Mouse (Mus musculus): Measurements from ENCODE around the gene Adamtsl1.
A peak's percentile ranks its signal among the peaks of the same experiment; 100 is the strongest.

The Adamtsl1 gene

DNA sequence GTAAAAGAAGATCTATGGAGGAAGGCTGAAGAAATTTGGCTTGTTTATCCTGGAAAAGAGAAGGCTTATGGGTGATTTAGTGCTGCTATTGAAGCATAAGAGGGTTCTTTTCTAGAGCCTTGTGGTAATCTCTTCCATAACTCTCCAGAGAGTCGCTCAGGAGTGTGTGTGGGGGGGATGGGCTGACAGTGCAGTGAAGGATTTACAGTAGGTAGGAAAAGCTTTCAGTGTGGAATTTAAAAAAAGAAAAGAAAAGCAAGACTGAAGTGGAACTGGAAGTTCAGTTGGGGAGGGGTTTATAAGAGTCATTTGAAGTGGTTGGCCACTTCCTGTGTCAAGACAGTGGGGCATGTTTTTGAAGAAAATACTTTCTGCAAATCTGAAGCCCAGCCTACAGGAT lies 155.8 kb downstream of the Adamtsl1 start:
- DNase-seq (ENCODE audit: inconsistent ontology term), result no peak

DNA sequence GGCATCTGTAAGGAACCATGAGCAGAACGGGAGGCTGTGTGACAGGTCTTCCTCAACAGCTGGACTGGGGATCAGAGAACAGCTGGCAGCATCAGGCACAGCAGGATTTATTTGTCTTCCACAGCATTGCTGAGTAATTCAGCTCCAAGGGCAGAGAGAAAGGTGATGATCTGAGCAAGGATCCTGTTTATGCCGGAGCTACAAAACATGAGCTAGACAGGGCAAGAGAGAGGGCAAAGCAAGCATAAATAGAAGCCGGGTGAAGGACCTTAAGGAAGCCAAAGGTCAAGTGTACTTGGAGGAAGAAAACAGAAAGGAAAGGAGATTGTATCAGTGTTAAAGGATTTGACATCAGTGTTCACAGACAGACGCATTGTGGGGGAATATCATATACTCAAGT lies 158.3 kb downstream of the Adamtsl1 start:
- DNase-seq (ENCODE audit: inconsistent ontology term), result no peak

DNA sequence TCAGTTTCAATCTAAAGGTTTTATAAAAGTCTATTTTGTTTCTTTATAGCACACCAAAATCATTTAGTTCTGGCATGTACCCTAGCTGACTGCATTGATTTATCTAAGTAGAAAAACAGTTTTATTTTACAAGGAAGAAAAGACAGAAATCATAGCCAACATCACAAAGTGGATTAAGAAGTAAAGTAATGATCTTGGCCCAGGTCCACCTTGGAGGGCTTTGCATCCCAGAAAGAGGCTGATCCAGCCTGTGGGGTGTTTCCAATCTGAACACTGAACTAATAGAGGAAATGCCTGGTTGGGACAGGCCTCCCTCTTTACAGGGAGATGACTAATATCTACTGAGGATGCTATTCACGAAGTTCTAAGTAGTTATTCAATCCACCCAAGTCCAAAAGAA lies 163.6 kb downstream of the Adamtsl1 start:
- no peak for DNase-seq (ENCODE audit: inconsistent ontology term)

DNA sequence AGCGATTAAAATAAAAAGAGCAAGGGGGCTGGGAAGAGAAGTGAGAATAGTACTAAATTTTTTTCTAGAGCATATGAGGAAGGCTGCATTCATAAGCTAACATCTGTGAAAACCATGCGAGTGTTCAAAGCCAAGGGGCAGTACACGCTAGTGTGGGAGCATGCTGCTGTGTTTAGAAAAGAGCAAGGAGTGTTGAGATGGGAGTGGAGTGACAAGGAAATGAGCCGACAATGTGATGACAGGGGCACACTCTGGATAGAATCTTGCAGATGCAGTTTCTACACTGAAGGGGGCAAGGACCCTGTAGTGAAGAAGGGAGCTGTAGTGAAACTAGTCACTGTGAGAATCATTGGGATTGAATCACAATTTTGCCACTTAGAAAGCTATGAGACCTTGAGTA lies 172.2 kb downstream of the Adamtsl1 start:
- no peak for DNase-seq (ENCODE audit: inconsistent ontology term)

DNA sequence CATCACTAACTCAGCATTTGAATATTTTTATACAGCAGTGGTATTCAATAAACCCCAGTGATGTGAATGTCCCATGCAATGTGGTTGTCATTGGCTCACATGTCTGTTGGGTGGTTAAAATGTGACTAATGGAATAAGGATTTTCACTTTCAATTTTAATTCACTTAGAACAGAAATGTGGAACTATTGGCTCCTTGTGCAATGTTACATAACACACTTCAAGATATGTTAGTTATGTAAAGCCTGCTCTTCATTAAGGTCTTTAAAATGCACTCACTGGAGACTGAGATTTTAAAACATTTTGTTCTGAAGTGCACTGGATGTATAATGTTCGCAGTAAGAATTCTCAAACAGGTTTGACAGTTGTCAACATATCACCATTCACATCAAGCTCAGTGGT lies 181.3 kb downstream of the Adamtsl1 start:
- DNase-seq (ENCODE audit: inconsistent ontology term), result peak; percentile 70

DNA sequence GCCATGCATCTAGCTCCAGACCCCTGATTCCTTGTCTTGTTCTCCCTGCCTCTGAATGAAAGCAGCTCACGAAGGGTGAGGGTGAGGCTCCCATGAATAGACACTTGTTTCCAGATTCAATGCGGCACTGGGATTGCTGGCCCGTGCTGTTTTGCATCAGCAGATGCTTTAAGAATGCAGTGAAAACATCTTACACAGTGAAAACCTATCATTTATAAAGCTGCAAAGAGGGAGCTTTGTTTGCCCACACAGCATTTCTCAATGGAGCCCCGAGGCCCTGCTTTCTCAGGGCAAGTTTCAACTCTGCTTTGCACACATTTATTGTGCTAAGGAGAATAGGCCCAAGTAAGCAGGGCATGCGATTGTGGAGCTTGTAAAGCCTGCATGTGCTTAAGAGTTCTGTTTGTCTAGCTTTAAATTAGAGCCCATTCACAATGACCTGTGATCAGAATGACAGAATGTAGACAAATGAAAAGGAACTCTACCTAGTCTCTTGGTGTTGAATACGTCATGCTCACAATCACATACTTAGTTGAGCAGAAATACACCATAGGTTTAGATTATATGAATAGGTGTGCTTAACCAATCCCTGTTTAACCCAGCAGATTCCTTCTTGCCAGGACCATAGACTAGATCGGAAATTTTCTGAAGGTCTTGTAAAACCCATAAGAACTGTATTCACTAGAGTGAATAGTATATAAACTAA lies 193.5 kb downstream of the Adamtsl1 start:
- DNase-seq (ENCODE audit: inconsistent ontology term), result peak; percentile 52

DNA sequence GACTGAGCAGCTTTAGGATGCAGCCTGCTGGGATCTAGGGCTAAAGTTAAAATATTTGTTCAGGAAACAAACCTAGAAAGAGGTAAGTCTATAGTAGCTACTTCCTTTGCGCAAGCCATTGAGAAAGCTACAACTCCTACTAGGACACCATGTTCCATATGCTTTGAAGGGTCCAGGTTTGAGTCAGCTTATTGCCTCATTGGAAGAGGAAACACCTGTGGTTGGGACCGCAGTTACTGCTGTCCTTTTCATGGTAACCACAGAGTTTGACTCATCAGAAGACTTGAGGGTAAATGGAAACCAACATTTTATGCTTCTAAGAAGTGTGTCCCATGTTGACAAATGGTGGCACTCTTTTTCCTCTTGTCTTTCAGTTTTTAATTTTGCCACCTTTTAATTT lies 195.7 kb downstream of the Adamtsl1 start:
- DNase-seq (ENCODE audit: inconsistent ontology term), result no peak

DNA sequence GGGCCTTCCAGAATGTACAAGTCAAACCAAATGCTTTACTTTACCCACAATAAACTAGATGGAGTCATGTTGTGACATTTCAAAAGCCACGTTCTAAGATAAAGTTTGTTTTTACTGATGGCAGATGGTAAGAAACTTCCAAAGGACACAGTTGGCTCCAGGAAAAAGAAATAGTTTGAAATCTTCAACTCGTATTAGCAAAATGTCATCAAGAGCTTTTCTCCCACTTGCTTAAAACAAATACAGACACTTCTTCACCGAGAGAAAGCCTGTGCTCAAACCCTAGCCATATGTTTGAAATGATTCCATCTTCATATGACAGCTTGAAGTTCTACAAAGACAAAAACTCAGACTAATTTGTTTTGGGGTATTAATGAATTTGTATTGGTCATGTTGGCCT lies 211.0 kb downstream of the Adamtsl1 start:
- no peak for DNase-seq (ENCODE audit: inconsistent ontology term)

DNA sequence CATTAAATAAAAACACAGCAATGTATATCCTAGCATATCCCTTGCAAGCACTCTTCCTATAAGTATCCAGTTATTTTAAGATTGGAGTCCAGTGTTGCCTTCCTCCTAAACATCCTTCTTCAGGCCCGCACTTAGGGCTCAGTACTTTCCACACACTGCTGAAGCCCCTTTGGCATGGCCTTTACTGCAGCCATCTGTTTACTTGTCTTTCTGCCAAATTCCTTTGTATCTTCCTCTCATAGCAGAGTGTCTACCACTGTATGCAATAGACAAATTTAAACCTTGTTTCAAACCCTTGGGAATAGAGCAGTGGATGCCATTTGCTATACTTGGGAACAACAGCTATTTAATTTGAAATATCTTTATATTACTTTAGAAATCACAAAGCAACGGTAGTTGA lies 213.8 kb downstream of the Adamtsl1 start:
- no peak for DNase-seq (ENCODE audit: inconsistent ontology term)

DNA sequence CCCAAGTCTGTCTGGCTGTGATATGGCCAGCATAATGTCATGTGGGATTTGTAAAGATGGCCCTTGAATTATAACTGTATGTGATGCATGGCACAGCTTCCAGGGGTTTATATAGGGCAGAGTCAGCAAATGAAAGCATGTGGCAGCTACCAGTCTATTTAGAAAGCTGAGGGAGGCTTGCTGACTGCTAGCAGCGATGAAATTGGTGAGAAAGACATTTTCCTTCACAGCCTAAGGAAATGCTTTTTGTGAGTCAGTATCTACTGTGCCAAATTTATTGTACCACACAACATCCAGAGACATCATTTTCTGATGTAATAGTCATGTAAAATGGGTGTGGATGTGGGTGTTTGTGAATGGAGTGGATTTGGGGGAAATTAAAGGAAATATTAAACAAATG lies 214.4 kb downstream of the Adamtsl1 start:
- no peak for DNase-seq (ENCODE audit: inconsistent ontology term)

DNA sequence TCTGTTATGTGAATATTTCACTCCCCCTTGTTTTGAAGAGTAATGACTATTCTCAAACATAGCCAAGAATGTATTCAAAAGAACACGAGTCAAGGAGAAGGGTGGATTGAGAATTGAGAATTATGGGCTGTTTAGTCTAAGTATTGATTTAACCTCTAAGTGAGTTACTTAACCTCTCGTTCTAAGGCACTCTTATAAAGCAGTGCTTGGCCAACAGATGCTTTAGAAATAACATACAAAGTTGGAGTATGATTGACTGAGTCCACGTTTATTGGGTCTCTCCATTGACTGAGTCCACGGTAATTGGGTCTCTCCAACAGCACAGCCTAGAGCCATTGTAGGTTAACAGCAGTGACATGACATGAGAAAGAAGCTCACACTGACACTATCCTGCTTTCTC lies 226.5 kb downstream of the Adamtsl1 start:
- DNase-seq (ENCODE audit: inconsistent ontology term), result no peak

DNA sequence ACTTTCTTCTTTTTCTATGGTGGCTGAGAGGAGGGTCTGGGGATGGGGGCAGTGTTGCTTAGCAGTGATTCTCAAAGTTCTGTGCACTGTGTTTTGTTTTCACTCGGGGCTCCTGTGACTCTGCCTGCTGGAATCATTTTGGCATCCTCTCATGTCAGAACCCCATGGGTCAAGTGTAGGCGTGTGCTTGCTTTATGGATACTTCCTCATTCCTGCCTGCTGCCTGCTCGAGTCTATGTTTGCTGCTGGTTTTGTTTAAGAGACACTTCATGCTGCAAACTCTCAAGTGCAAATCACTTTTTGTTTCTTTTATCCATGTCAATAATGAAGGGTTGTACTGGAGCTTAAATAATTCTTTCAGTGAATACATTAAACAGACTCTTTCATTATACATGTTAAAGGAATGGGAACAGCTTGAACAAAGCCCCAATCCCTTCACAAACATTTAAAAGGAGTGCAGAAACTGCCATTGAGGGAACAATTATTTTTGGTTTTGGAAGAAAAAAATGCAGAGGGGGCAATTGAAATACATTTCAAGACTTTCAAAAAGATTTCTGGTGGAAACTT lies 227.9 kb downstream of the Adamtsl1 start:
- DNase-seq (ENCODE audit: inconsistent ontology term), result peak; percentile 76

DNA sequence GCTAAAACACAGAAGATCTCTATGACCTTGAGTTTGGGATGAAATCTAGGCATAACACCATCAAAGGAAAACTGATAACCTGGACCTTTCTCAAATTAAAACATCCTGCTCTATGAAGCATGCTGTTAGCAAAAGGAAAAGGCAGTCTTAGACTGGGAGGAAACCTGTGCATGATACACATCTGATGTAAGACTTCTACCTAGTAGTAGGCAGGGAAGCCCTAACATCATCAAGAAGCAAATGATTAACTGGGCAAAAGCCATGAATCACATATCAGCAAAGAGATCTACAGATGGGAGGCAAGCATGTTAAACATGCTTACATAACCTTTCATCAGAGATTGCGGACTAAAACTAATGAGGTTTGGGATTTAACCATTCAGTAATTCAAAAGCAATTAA lies 229.5 kb downstream of the Adamtsl1 start:
- DNase-seq (ENCODE audit: inconsistent ontology term), result no peak

DNA sequence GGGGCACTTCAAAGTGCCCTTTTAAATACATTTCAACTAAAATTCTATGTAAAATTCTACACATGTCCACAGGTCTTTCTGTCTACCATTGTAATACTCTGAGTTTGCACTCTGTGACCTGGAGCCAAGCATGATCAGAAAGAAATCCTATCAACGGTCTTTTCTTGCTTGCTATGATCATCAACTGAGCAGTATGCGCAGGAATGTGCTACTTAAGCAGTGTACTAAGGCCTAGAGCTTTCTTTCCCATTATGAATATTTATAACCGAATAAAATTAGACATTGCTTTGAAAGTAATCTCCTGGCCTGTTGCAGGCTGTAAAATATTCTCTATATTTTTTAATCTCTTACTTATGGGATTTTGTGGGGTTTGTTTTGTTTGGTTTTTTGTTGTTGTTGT lies 248.7 kb downstream of the Adamtsl1 start:
- DNase-seq (ENCODE audit: inconsistent ontology term), result no peak

DNA sequence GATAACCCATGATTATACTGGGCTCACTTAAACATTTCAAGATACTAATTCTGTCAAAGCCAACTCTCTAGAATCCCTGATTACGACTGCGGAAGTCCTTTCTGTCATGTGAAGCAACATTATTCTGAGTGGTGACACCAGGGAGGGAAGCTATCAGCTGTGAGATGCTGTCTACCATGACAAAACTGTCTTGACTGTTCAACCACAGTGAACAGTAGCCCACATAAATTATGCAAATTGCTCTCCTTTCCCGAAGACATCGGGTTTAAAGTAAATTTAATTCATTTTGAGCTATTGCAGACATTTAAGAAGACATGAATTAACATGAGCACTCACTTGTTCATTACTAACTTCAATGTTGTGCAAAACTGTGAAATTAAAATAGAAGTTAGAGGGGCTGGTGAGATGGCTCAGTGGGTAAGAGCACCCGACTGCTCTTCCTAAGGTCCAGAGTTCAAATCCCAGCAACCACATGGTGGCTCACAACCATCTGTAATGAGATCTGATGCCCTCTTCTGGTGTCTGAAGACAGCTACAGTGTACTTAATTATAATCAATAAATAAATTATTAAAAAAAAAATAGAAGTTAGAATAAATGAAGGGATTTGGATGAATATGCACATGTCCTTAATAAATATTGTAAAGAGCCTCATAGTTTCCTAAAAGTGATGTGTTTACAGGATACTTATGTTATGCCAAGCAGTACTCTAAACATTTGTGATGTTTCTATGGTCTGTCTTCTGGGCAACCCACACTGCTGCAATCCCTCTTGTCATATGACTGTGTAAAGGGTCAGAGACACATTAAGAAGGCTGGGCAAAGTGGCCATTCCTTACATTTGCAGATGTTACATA lies 249.4 kb downstream of the Adamtsl1 start:
- DNase-seq (ENCODE audit: inconsistent ontology term), result no peak

DNA sequence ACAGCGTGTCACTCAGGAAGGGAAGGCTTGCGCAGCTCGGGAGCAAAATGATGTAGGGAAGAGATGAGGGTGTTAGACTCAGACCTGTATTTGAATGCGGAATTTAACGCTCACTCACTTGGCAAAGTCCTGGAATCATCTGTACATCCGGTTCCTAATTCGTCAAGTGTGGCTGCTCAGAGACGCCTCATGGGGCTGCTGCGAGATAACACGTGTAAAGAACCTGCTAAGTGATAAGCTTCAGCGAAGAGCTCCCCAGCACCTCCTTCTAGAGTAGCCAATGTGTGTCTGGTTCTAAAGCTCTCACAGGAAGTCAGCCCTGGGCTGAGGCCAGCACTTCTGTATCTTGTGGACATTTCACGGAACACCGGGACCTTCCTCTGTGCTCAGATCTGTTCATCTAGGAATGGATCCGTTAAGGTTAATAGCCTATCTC lies 250.1 kb downstream of the Adamtsl1 start:
- no peak for DNase-seq (ENCODE audit: inconsistent ontology term)

DNA sequence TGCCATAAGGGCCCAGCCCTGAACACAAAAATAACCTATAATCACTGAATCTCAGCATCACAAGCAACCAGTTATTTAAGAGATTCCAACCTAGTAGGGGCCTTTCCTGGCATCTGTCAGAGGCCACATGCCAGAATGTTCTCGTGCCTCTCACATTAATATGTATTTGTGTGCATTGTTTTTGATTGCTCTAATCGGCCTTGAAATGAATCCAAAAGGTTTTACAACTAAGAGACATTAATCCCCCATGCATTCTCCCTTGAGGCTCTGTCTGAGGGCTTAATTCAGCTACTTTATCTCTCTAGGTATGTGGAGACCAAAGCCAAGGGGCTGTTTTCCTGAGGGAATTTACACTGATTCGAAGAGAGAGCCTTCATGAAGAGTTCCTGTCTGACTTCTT lies 250.5 kb downstream of the Adamtsl1 start:
- no peak for DNase-seq (ENCODE audit: inconsistent ontology term)

DNA sequence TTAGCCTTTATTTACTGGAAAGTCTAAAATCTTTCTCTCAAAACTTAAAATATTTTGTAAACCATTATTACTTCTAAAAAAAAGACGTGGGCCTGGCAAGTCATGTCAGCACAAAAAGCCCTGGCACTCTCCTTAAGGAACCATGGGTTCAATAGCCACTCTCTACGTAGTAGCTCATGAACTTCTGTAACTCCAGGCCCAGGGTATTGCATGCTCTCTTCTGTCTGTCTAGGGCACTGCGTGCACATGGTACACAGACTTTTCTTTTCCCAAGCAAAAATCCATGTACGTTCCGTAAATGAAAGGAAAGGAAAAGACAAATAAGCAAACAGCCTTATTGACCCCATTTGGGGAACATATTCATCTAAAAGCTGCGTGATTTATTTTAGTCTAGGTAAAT lies 253.7 kb downstream of the Adamtsl1 start:
- peak; percentile 11 for DNase-seq (ENCODE audit: inconsistent ontology term)

DNA sequence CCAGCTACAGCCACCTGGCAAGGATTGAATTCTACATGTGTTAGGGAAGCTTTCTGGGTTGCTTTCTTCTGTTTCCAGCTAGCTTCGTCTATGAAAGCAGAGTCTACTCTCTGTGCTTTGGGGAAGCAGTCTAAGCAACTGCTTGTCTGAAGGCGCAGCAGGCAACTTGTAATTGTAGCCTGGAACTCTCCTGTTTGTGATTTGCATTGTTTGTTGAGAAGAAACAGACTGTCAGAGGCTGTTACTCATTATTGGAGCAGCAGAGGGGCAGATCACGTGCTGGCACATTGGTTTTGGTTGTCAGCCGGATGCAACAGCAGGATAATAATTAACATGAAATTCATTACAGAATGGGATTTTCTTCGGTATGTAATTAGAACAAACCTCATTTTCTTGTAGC lies 254.1 kb downstream of the Adamtsl1 start:
- peak; percentile 72 for DNase-seq (ENCODE audit: inconsistent ontology term)

DNA sequence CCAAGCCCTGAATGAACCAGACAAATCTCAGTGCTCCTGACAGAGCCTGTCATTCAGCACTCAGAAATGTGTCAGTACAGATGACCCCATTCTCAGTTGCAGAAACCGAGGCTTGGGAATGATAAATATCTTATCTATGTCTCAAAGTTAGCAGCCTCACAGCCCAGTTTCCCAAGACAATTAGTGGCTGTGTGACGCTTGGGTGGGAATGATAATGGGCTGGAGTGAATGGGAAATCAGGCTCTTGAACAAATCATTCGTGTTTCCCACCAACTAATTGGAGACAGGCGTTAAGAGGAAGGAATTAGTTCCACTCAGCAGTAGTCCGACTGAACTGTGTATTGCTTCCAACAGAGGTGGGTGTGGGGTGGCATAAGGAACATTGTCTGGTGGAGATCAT lies 268.5 kb downstream of the Adamtsl1 start:
- peak; percentile 83 for DNase-seq (ENCODE audit: inconsistent ontology term)

DNA sequence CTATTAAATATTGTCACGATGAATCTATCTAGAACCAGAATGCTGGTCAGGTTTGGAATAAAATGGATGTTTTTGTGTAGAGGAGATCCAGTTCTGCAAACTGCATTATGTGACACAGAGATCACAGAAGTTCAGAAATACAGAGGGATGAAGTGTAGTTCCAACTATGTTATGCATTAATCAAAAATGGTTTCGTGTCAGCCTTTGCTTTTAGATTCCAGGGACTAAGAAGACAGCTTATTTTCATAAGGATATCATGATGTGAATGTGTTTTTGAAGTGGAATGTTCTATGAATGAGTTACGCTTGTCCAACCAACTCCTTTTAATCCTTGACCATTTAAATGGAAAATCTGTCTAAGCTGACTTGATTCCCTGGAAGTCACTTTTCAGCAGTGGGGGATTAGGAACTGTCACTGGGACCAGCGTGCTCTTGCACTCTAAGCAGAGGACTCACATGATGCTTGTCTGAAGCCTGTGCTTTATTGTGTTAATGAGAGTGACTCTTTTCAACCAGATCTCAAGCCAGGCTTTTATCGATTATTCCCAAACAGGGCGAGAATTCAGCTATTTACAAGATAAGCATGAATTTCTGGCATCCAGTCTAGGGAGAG lies 269.9 kb downstream of the Adamtsl1 start:
- DNase-seq (ENCODE audit: inconsistent ontology term), result no peak

DNA sequence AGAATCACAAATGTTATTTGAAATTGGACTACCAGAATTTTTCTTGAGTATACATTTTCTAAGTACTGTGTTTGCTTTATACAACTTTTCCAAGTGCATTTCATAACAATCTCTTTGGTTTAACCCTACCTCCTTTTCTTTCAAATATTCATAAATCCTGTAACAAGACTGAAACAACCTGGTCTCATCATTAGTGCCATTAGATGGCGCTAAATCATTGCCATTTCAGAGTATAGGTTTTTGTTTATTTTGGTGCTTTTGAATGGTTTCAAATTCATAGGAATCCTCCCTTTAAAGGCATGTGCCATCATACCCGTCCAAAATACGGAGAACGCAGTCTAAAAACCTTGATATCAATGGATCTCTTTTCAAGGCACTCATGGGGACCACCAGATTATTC lies 270.5 kb downstream of the Adamtsl1 start:
- DNase-seq (ENCODE audit: inconsistent ontology term), result no peak

DNA sequence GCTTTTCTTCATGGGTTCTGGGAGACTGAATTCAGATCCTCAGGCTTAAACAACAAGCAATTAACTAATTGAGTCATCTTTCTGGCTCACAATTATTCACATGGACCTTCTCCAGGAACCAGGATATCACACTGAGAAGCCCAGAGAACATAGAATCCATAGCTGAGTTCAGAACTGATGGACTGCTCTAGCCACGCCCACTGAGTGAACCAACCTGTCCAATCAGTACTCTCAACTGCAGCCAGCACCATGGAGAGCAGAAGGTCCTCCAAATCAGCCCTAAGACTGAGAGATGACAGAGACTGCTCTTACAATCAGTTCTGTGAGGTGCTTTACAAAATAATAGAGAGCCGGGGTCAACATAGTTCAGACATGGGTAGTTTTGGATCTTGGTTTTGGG lies 276.3 kb downstream of the Adamtsl1 start:
- peak; percentile 56 for DNase-seq (ENCODE audit: inconsistent ontology term)

Measured in Muller cell, postnatal 12 days (primary cell).